Mouse (Mus musculus): Measurements from ENCODE around the gene Zfp536.

Zfp536 gene

GRCm38 (mm10) chr7:37439912-37440311, 333.5 kb downstream of the Zfp536 start:
- DNase-seq, result no peak

- DNase-seq, result no peak
Measured at GRCm38 (mm10) chr7:37439117-37439844, 334.2 kb downstream of the Zfp536 start.

GRCm38 (mm10) chr7:37437887-37438286, 335.6 kb downstream of the Zfp536 start:
- DNase-seq, result no peak

GRCm38 (mm10) chr7:37433156-37433555, 340.3 kb downstream of the Zfp536 start:
- DNase-seq, result no peak

- DNase-seq, result no peak
Measured at GRCm38 (mm10) chr7:37431471-37431870, 342.0 kb downstream of the Zfp536 start.

GRCm38 (mm10) chr7:37426061-37426460, 347.4 kb downstream of the Zfp536 start:
- DNase-seq, result no peak

GRCm38 (mm10) chr7:37422966-37423365, 350.5 kb downstream of the Zfp536 start:
- no peak for DNase-seq

Data from right cerebral cortex, postnatal 25 days (tissue).